Mouse (Mus musculus) stomach, postnatal 0 days (tissue): ENCODE results near the gene Kpna2.

Experiments
- CTCF ChIP-seq: IDR thresholded peaks from 2 replicates; pipeline ENCODE4 v1.5.1; 2016; ENCODE audit warnings: antibody characterized with exemption, low read depth, mild to moderate bottlenecking, moderate library complexity
- EP300 ChIP-seq: optimal IDR thresholded peaks from 2 replicates; pipeline ENCODE3; 2016; ENCODE audit warnings: antibody characterized with exemption

DNA sequence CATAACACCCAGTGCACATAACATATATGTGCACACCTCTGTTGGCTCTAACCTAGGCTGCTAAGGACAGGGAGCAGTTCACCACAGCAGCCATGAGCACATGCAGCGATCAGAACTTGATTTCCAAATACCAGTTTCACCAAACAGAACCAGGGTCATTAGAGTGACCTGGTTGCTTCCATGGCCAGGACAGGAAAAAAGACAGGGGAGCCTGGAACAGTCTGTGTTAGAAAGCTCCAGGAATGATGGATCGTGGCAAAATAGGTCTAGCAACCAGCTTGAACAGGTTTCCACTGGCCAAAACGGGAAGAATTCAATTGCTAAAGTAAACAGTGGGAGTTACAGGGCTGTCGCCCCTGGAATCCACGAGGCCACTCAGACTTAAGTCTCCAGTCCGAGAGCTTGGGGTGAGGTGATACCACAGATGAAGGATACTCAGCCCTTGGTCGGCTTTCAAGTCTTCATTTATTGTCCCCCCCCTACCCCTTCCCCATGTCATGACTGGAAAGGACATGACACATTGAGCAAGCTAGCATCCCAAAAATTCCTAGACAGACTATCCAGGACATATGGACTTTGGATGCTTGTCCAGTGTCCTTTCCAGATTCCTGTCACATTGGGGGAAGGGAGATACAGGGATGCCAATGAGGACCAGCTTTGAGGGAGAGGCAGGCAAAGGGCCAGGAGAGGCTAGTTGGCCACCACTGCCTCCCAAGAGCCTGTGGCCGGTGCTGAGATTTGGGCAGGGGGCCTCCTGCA is 23.7 kb downstream of the Kpna2 start:
- TF ChIP-seq CTCF, result no peak
- TF ChIP-seq EP300, result no peak
